Mouse (Mus musculus) hindbrain, embryonic 10.5 days (tissue): ENCODE results near the gene Clpx. TPM values are rescaled to one million over a fixed set of nuclear protein-coding genes. Genes with fewer than 3 reads are reported as not detected.

Experiments
- DNase-seq: peaks from one replicate; pipeline ENCODE4 v3.0.0-alpha.2; 2017; ENCODE audit warnings: low spot score
- H3K27ac ChIP-seq: fragments of 300-500 bp; sonication (generic); 2 replicates; pipeline ENCODE4 v1.5.1; 2016; ENCODE audit warnings: mild to moderate bottlenecking, moderate library complexity
- H3K27me3 ChIP-seq: fragments of 300-500 bp; sonication (generic); 2 replicates; pipeline ENCODE4 v1.6.1; 2016; ENCODE audit warnings: mild to moderate bottlenecking; ENCODE audit not compliant: poor library complexity, insufficient read depth, severe bottlenecking
- H3K36me3 ChIP-seq: fragments of 300-500 bp; sonication (generic); 2 replicates; pipeline ENCODE4 v1.6.1; 2016; ENCODE audit warnings: mild to moderate bottlenecking, moderate library complexity
- H3K4me1 ChIP-seq: fragments of 300-500 bp; sonication (generic); replicated peaks from 2 replicates; pipeline ENCODE4 v1.6.1; 2016; ENCODE audit warnings: mild to moderate bottlenecking
- H3K4me3 ChIP-seq: fragments of 300-500 bp; sonication (generic); 2 replicates; pipeline ENCODE4 v1.5.1; 2016; ENCODE audit warnings: mild to moderate bottlenecking, moderate library complexity
- H3K9me3 ChIP-seq: fragments of 300-500 bp; sonication (generic); 2 replicates; pipeline ENCODE4 v1.6.1; 2016; ENCODE audit warnings: mild to moderate bottlenecking, moderate library complexity
- WGBS: fragments of 180-500 bp; shearing (Covaris S2); methylation state at CpG from one replicate; pipeline ENCODE4 v1.1.7; 2016; 5-methylcytosine and 5-hydroxymethylcytosine counted together
- polyA plus RNA-seq: library from polyadenylated mRNA; unstranded; fragments of >200 nt; fragmentation: Nextera tagmentation; extraction: Ambion mirVana; gene quantifications from 2 replicates; pipeline ENCODE4 v1.2.1, GENCODE M21; 2016

Clpx gene
- polyA plus RNA-seq, 1 experiment from 2014 or later, result 35.3 TPM

DNA sequence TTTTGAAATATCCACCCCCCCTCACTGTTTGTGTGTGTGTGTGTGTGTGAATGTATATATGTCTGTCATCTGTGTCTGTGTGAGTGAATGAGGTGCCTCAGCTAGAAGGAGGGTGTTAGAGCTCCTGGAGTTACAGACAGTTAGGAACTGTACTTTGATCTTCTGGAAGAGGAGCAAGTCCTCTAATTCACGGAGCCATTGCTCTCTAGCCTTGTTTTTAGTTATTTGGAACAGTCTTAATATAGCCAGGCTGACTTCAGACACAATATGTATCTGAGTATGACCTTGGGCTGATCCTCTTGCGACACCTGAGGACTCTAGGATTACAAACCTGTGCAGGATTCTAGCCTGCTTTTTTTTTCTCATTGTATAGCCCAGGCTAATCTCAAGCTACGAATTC, 4.7 kb downstream of the Clpx start:
- Histone ChIP-seq H3K27ac (no peak overlapping the region), H3K4me3 (no peak overlapping the region), H3K27me3 (no peaks in the 10 kb centered on the region), H3K9me3 (no peaks in the 10 kb centered on the region), H3K4me1 (peaks cover 18% of the 10 kb centered on the region), H3K36me3 (peaks cover 53% of the 10 kb centered on the region)
- 89% methylated on average over 3 of the region's 3 CpGs for WGBS
- no peak for DNase-seq

GRCm38 (mm10) chr9:65299650-65300049, 5.6 kb downstream of the Clpx start:
- H3K4me1 ChIP-seq, result peaks cover 15% of the 10 kb centered on the region
- no peak overlapping the region for H3K4me3 ChIP-seq
- no peak for DNase-seq
- 96% methylated on average over 7 of the region's 7 CpGs for WGBS
- H3K9me3 ChIP-seq, result no peaks in the 10 kb centered on the region
- no peak overlapping the region for H3K27ac ChIP-seq
- peaks cover 62% of the 10 kb centered on the region for H3K36me3 ChIP-seq
- H3K27me3 ChIP-seq, result no peaks in the 10 kb centered on the region

DNA sequence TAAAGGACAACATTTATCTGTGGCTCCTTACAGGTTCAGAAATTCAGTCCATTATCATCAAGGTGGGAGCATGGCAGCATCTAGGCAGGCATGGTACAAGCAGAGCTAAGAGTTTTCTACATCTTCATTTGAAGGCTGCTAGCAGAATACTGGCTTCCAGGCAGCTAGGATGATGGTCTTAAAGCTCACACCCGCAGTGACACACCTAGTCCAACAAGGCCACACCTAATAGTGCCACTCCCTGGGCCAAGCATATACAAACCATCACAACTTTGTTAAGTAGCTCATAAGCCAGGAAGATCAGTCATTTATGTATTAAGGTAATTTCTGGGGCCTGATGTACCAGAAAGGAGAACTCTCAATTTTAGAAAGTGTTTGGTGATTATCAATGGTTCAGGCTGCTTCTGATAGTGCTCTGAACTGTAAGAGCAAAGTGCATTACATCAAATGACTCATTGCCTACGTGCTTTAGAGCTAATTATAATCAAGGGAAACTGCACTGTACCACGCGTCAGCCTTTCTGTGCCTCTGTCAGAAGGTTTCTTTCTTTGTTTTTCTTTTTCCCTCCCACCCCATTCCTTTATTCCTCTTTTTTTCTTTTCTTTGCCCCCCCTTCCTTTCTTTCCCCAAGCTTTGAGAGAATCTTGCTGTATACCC, 8.4 kb downstream of the Clpx start:
- Histone ChIP-seq H3K4me3 (no peak overlapping the region), H3K4me1 (no peaks in the 10 kb centered on the region), H3K27me3 (no peaks in the 10 kb centered on the region), H3K9me3 (no peaks in the 10 kb centered on the region), H3K36me3 (peaks cover 83% of the 10 kb centered on the region), H3K27ac (no peak overlapping the region)
- WGBS, result 97% methylated on average over 4 of the region's 4 CpGs
- DNase-seq, result no peak

DNA sequence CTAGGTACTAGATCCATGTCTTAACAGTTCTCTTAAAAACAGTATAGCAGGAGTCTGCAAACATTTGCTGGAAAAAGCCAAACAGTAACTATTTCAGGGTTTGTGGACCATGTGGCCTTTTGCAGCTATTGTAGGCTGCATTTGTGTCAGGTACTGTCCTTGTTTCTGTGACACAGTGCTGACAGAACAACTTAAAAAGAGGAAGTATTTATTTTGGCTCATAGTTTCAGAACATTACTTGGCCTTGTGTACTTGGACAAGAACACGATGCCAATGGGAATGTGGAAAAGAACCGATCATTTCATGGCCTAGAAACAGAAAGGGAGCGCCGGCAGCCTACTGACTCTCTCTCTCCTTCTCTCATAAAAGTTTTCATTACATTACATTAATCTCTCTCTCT, 9.5 kb downstream of the Clpx start:
- Histone ChIP-seq H3K4me3 (no peak overlapping the region), H3K36me3 (peaks cover 88% of the 10 kb centered on the region), H3K9me3 (no peaks in the 10 kb centered on the region), H3K27ac (no peak overlapping the region), H3K4me1 (no peaks in the 10 kb centered on the region), H3K27me3 (no peaks in the 10 kb centered on the region)
- WGBS, result 97% methylated on average over 4 of the region's 4 CpGs
- no peak for DNase-seq

- Histone ChIP-seq H3K9me3 (no peaks in the 10 kb centered on the region), H3K27me3 (no peaks in the 10 kb centered on the region), H3K4me1 (no peaks in the 10 kb centered on the region), H3K36me3 (peaks cover 95% of the 10 kb centered on the region), H3K27ac (no peak overlapping the region), H3K4me3 (no peak overlapping the region)
- DNase-seq, result no peak
- 86% methylated on average over 4 of the region's 4 CpGs for WGBS
Measured at GRCm38 (mm10) chr9:65304300-65304699, 10.2 kb downstream of the Clpx start.

- Histone ChIP-seq H3K27ac (no peak overlapping the region), H3K36me3 (peaks cover 87% of the 10 kb centered on the region), H3K9me3 (no peaks in the 10 kb centered on the region), H3K27me3 (no peaks in the 10 kb centered on the region), H3K4me1 (no peaks in the 10 kb centered on the region), H3K4me3 (no peak overlapping the region)
- 91% methylated on average over 2 of the region's 2 CpGs for WGBS
- no peak for DNase-seq
Measured at GRCm38 (mm10) chr9:65306672-65307071, 12.6 kb downstream of the Clpx start.

DNA sequence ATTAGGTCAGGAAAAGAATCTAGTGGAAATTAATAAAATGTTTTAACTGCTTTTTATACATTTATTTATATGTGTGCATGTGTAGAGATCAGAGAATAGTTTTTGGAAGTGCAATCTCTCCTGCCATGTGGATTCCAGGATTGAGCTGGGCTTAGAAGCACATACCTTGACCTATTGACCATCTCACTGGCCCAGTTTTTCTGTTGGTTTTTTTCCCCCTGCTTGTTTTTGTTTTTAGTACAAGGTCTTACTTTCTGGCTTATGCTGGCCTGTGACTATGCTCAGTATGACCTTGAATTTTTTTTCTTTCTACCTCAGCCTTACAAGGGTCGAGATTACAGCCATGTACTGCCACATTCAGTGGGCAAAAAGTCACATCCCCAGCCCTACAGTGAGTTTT, 14.0 kb downstream of the Clpx start:
- H3K4me3 ChIP-seq, result no peak overlapping the region
- no peaks in the 10 kb centered on the region for H3K4me1 ChIP-seq
- H3K27ac ChIP-seq, result no peak overlapping the region
- WGBS, result 94% methylated on average over 1 of the region's 1 CpGs
- no peaks in the 10 kb centered on the region for H3K9me3 ChIP-seq
- peaks cover 87% of the 10 kb centered on the region for H3K36me3 ChIP-seq
- H3K27me3 ChIP-seq, result no peaks in the 10 kb centered on the region
- no peak for DNase-seq

GRCm38 (mm10) chr9:65312669-65313357, 18.8 kb downstream of the Clpx start:
- H3K27me3 ChIP-seq, result no peaks in the 10 kb centered on the region
- H3K4me1 ChIP-seq, result no peaks in the 10 kb centered on the region
- H3K4me3 ChIP-seq, result no peak overlapping the region
- H3K36me3 ChIP-seq, result peaks cover 75% of the 10 kb centered on the region
- no peaks in the 10 kb centered on the region for H3K9me3 ChIP-seq
- H3K27ac ChIP-seq, result no peak overlapping the region
- DNase-seq, result peak; percentile 5
- 92% methylated on average over 4 of the region's 4 CpGs for WGBS

DNA sequence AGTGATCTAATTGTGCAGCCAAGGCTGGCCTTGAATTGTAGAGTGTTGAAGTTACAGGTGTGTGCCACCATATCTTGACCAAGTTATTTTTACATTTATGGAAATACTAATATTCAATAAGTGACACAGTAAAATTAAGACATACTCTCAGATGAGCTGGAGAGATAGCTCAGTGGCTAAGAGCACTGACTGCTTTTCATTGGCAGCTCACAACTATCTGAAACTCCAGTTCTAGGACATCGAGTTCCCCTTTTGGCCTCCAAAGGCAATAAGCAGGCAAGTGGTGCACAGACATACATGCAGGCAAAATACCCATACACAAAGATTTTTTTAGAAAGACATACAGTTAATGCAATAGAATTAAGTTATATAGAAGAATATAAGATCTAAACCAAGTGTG, 19.8 kb downstream of the Clpx start:
- H3K9me3 ChIP-seq, result no peaks in the 10 kb centered on the region
- DNase-seq, result no peak
- peaks cover 75% of the 10 kb centered on the region for H3K36me3 ChIP-seq
- H3K27me3 ChIP-seq, result no peaks in the 10 kb centered on the region
- H3K4me1 ChIP-seq, result no peaks in the 10 kb centered on the region
- H3K27ac ChIP-seq, result no peak overlapping the region
- WGBS, result 100% methylated on average over 1 of the region's 1 CpGs
- H3K4me3 ChIP-seq, result no peak overlapping the region

- WGBS, result 94% methylated on average over 11 of the region's 11 CpGs
- peaks cover 89% of the 10 kb centered on the region for H3K36me3 ChIP-seq
- no peak for DNase-seq
Measured at GRCm38 (mm10) chr9:65322255-65322900, 28.3 kb downstream of the Clpx start.

GRCm38 (mm10) chr9:65325971-65326370, 31.9 kb downstream of the Clpx start:
- H3K27ac ChIP-seq, result no peak overlapping the region
- peaks cover 96% of the 10 kb centered on the region for H3K36me3 ChIP-seq
- H3K4me3 ChIP-seq, result no peak overlapping the region
- no peaks in the 10 kb centered on the region for H3K9me3 ChIP-seq
- no peaks in the 10 kb centered on the region for H3K4me1 ChIP-seq
- DNase-seq, result no peak
- H3K27me3 ChIP-seq, result no peaks in the 10 kb centered on the region

More at GRCm38 (mm10) chr9:65322255-65322900, 28.3 kb downstream of the Clpx start:
- no peaks in the 10 kb centered on the region for H3K27me3 ChIP-seq
- no peak overlapping the region for H3K27ac ChIP-seq
- H3K9me3 ChIP-seq, result no peaks in the 10 kb centered on the region
- no peaks in the 10 kb centered on the region for H3K4me1 ChIP-seq
- no peak overlapping the region for H3K4me3 ChIP-seq

DNA sequence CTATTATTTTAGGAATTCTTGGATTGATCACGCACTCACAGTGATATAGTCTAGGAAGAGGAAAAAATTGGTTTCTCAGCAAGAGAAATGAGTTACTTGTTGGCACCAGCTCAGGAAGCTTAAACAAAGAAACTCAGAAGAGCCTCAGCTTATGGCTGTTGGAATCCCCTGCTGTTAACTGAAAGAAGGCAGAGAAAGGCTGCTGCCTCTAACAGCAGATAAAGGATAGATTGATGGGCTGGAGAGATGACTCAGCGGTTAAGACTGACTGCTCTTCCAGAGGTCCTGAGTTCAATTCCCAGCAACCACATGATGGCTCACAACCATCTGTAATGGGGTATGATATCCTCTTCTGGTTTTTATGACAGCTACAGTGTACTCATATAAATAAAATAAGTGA, 33.3 kb downstream of the Clpx start:
- Histone ChIP-seq H3K4me3 (no peak overlapping the region), H3K9me3 (no peaks in the 10 kb centered on the region), H3K36me3 (peaks cover 87% of the 10 kb centered on the region), H3K4me1 (no peaks in the 10 kb centered on the region), H3K27ac (no peak overlapping the region), H3K27me3 (no peaks in the 10 kb centered on the region)
- no peak for DNase-seq
- WGBS, result 97% methylated on average over 2 of the region's 2 CpGs

DNA sequence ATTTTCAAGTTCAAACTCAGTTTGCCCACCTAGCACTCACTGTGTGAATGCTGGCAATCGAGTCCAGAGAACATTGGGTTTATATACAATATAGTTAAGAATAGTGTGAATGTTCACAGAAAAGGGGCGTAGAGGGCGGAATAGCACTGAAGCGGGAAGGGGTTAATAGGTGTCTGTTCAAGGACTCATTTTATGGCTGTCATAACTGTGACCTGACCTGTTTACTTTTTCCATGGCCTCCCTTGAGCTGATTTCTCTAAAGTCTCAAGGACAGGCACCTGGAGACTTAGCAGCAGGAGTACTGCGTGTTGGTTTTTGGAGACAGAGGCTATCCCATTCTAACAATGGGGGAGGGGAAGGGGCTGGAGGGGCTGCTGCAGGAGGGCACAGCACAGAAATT, 39.9 kb downstream of the Clpx start:
- Histone ChIP-seq H3K9me3 (no peaks in the 10 kb centered on the region), H3K27me3 (no peaks in the 10 kb centered on the region), H3K4me1 (no peaks in the 10 kb centered on the region), H3K27ac (no peak overlapping the region), H3K36me3 (peaks cover 24% of the 10 kb centered on the region), H3K4me3 (no peak overlapping the region)
- WGBS, result 87% methylated on average over 5 of the region's 5 CpGs
- DNase-seq, result no peak
